Mouse (Mus musculus) myocyte (in vitro differentiated cells): ENCODE measurements at regions not wholly inside any gene's neighbourhood (a gene's known extent, or its start where the extent isn't known, plus 50 kb on each side); places are given as distances from the start of the nearest gene placed in this dataset.

Source experiments
- H3K27me3 ChIP-seq: one replicate; pipeline ENCODE4 v1.6.1; 2011; ENCODE audit not compliant: control insufficient read depth, insufficient read depth, insufficient read length
- H3K36me3 ChIP-seq: one replicate; pipeline ENCODE4 v1.6.1; 2011; ENCODE audit not compliant: control insufficient read depth, insufficient read depth
- H3K4me2 ChIP-seq: one replicate; pipeline ENCODE4 v1.6.1; 2011; ENCODE audit warnings: low read depth, control low read depth
- H3K4me3 ChIP-seq: one replicate; pipeline ENCODE4 v1.5.1; 2011; ENCODE audit warnings: mild to moderate bottlenecking, control low read depth, moderate library complexity
- H3K79me2 ChIP-seq: one replicate; pipeline ENCODE4 v1.6.1; 2011; ENCODE audit not compliant: control insufficient read depth, insufficient read depth
- H3ac ChIP-seq: one replicate; pipeline ENCODE4 v1.6.1; 2011; ENCODE audit not compliant: control insufficient read depth, insufficient read length
- CEBPB ChIP-seq: IDR thresholded peaks from 2 replicates; pipeline ENCODE4 v1.6.1; 2011; ENCODE audit warnings: mild to moderate bottlenecking, moderate library complexity; ENCODE audit not compliant: poor library complexity, insufficient read depth, severe bottlenecking
- E2F4 ChIP-seq: IDR thresholded peaks from one replicate; pipeline ENCODE4 v1.6.1; 2011; ENCODE audit warnings: mild to moderate bottlenecking, control low read depth, moderate library complexity; ENCODE audit not compliant: insufficient read depth
- MAX ChIP-seq: IDR thresholded peaks from one replicate; pipeline ENCODE4 v1.6.1; 2011; ENCODE audit warnings: low read depth, mild to moderate bottlenecking, control low read depth
- MYOD1 ChIP-seq, 3 experiments: IDR thresholded peaks; one replicate each; pipeline ENCODE4 v1.6.1; 2011; ENCODE audit warnings: control low read depth in 2 of 3, low read depth in 2 of 3, mild to moderate bottlenecking in 2 of 3, moderate library complexity in 1 of 3; ENCODE audit not compliant: insufficient read length in 2 of 3, control insufficient read depth in 1 of 3
- MYOG ChIP-seq, 3 experiments: IDR thresholded peaks; one replicate each; pipeline ENCODE4 v1.6.1; 2011; ENCODE audit warnings: control low read depth in 2 of 3, low read depth in 2 of 3, mild to moderate bottlenecking in 2 of 3; ENCODE audit not compliant: insufficient read length in 2 of 3, control insufficient read depth in 1 of 3, insufficient read depth in 1 of 3
- POLR2A ChIP-seq: IDR thresholded peaks from one replicate; pipeline ENCODE4 v1.6.1; 2011; ENCODE audit warnings: low read depth, mild to moderate bottlenecking, control low read depth, moderate library complexity; ENCODE audit not compliant: insufficient read length
- POLR2AphosphoS2 ChIP-seq: IDR thresholded peaks from one replicate; pipeline ENCODE4 v1.6.1; 2011; ENCODE audit warnings: low read depth, control low read depth; ENCODE audit not compliant: insufficient read length
- REST ChIP-seq: IDR thresholded peaks from one replicate; pipeline ENCODE4 v1.6.1; 2011; ENCODE audit warnings: mild to moderate bottlenecking, control low read depth, moderate library complexity; ENCODE audit not compliant: insufficient read depth, insufficient read length
- SRF ChIP-seq: IDR thresholded peaks from one replicate; pipeline ENCODE4 v1.6.1; 2011; ENCODE audit warnings: low read depth; ENCODE audit not compliant: control insufficient read depth, insufficient read length
- TCF12 ChIP-seq: IDR thresholded peaks from one replicate; pipeline ENCODE4 v1.6.1; 2011; ENCODE audit warnings: mild to moderate bottlenecking, control low read depth; ENCODE audit not compliant: poor library complexity, insufficient read depth, severe bottlenecking
- TCF3 ChIP-seq: IDR thresholded peaks from one replicate; pipeline ENCODE4 v1.6.1; 2011; ENCODE audit warnings: low read depth, control low read depth; ENCODE audit not compliant: insufficient read length
- USF1 ChIP-seq: IDR thresholded peaks from one replicate; pipeline ENCODE4 v1.6.1; 2011; ENCODE audit warnings: low read depth, mild to moderate bottlenecking, control low read depth, moderate library complexity

DNA sequence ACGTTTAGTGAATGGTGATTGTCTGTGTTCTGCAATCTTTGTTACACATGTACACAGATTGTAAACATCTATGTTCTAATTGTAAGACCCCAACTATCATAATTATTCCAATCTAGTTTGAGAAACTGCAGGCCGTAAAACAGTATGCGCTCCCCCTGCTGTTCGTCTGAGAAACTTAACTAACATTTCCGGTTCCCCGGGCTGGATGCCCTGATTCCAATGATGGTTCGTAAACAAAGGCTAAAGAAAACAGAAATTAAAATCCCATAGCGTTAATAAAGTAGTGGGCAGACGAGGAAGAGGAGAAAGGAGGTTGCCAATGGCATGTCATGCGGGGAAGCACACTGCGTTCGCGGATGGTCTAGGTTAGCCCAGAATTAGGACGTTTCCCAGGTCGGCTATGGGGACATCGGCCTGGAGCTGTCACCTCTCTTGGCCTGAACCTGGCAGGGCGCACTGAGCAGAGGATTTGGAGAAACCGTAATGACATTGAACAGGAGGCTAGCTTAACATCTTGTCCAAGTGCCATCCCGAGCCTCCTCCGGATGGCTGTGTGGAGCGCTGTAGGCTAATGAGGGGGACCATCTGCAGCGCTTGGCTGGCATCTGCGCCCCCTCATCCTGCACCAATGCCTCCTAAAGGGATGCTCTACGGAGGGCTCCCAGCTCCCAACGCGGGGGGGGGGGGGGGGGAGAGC, 55.7 kb upstream of the Hnrnpa3 start:
- no peak for TF ChIP-seq USF1
- TF ChIP-seq TCF3: no peak
- TF ChIP-seq TCF12: no peak
- TF ChIP-seq POLR2A: no peak
- TF ChIP-seq POLR2AphosphoS2: no peak

DNA sequence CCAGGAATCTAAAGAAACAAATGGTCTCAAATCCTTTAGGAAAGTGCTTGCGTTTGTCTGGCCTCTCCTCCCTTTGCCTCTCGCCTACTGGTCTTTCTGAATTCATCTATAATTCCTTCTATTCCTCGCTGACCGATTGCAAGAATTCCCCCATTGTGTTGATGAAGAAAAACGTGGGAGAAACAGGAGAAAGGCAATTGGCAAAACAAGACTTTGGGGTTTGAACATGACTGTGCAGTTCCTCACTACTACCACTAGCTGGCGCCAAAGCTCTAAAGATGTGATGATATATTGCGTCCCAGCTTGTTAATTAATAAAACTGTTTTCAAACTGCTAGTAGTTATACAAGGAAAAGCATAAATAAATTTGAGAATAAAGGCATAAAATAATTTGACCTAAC, 53.4 kb upstream of the Hnrnpa3 start:
- TF ChIP-seq MYOD1 (IDR thresholded peaks at IDR 0.05; ENCODE audit: control insufficient read depth in 1 of 3, insufficient read length in 2 of 3, low read depth in 2 of 3) (no peak), TCF12 (no peak), TCF3 (no peak), SRF (no peak), MAX (no peak), E2F4 (no peak), USF1 (no peak), POLR2A (no peak), MYOG (IDR thresholded peaks at IDR 0.05; ENCODE audit: control insufficient read depth in 1 of 3, insufficient read depth in 1 of 3, insufficient read length in 2 of 3, low read depth in 2 of 3) (no peak), REST (no peak), CEBPB (no peak), POLR2AphosphoS2 (no peak)
- Histone ChIP-seq H3K4me2 (peak overlapping the region; percentile 66), H3K79me2 (no peaks in the 10 kb centered on the region)

More for the DNA sequence above, 55.7 kb upstream of the Hnrnpa3 start:
- Histone ChIP-seq H3ac (no peak overlapping the region), H3K36me3 (no peaks in the 10 kb centered on the region), H3K27me3 (peaks cover 4% of the 10 kb centered on the region), H3K4me3 (no peak overlapping the region), H3K79me2 (no peaks in the 10 kb centered on the region), H3K4me2 (peak overlapping the region; percentile 27)

DNA sequence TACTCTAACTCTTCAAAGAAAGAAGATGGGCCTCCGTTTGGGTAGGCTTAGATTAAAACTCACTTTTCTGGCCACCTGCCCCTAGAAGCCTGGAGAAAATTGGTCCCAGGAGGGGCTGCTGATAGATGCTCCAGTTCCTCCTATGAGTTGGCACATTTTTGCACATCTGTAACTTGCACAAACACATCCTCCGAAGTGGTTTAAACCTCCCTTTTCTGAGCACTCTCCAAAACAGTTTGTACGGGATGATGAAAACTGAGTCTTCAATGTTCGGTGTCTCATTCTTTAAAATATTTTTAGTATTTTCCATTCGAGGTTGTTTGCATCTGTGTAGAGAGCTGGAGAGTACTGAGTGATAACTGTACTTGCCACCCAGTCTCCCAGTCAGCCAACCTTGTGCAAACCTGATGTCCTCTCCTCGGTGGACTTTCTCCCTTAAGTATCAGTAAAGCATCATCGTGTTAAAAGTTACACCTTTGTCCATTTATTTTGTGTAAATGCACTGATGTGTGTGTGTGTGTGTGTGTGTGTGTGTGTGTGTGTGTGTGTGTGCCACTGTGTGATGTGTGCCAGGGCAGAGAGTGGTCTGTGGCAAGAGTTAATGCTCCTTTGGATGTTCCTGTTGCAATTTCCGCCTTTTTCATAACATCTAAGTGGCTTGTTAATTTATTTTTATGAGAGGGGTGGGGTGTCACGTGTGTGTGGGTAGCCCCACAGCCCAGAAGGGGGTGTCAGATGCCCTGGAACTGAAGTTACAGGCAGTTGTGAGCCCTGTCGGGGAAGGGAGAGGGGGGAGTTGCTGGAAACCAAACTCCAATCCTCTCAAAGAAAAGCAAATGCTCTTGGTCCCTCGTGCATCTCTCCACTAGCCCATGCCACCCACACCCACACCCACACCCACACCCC, 51.8 kb upstream of the Hnrnpa3 start:
- Histone ChIP-seq H3K36me3 (no peaks in the 10 kb centered on the region), H3ac (no peak overlapping the region), H3K4me2 (peak overlapping the region; percentile 82), H3K4me3 (no peak overlapping the region), H3K27me3 (no peaks in the 10 kb centered on the region), H3K79me2 (no peaks in the 10 kb centered on the region)
- TF ChIP-seq E2F4: no peak
- no peak for TF ChIP-seq SRF
- peak; percentile 7 for TF ChIP-seq USF1

More for the DNA sequence above, 53.4 kb upstream of the Hnrnpa3 start:
- Histone ChIP-seq H3K4me3 (no peak overlapping the region), H3ac (no peak overlapping the region), H3K27me3 (no peaks in the 10 kb centered on the region), H3K36me3 (no peaks in the 10 kb centered on the region)

- Histone ChIP-seq H3K4me2 (peak overlapping the region; percentile 82), H3ac (no peak overlapping the region), H3K79me2 (no peaks in the 10 kb centered on the region), H3K4me3 (no peak overlapping the region), H3K36me3 (no peaks in the 10 kb centered on the region), H3K27me3 (no peaks in the 10 kb centered on the region)
- no peak for TF ChIP-seq SRF
- TF ChIP-seq TCF3: no peak
- TF ChIP-seq MYOG (IDR thresholded peaks at IDR 0.05; ENCODE audit: control insufficient read depth in 1 of 3, insufficient read depth in 1 of 3, insufficient read length in 2 of 3, low read depth in 2 of 3): no peak
- TF ChIP-seq REST: no peak
- TF ChIP-seq CEBPB: no peak
- no peak for TF ChIP-seq E2F4
- TF ChIP-seq MYOD1 (IDR thresholded peaks at IDR 0.05; ENCODE audit: control insufficient read depth in 1 of 3, insufficient read length in 2 of 3, low read depth in 2 of 3): no peak
- TF ChIP-seq TCF12: no peak
- TF ChIP-seq MAX: no peak
- TF ChIP-seq POLR2AphosphoS2: no peak
Observed at GRCm38 (mm10) chr2:75607958-75608357, 51.1 kb upstream of the Hnrnpa3 start.

GRCm38 (mm10) chr2:75608482-75608881, 50.6 kb upstream of the Hnrnpa3 start:
- H3K79me2 ChIP-seq: no peaks in the 10 kb centered on the region
- H3K4me2 ChIP-seq: peak overlapping the region; percentile 82

More at GRCm38 (mm10) chr2:75608482-75608881, 50.6 kb upstream of the Hnrnpa3 start:
- Histone ChIP-seq H3K36me3 (no peaks in the 10 kb centered on the region), H3K4me3 (peak overlapping the region; percentile 18), H3K27me3 (no peaks in the 10 kb centered on the region), H3ac (no peak overlapping the region)
- no peak for TF ChIP-seq SRF
- TF ChIP-seq TCF12: no peak
- no peak for TF ChIP-seq USF1
- no peak for TF ChIP-seq E2F4
- TF ChIP-seq MYOG (IDR thresholded peaks at IDR 0.05; ENCODE audit: control insufficient read depth in 1 of 3, insufficient read depth in 1 of 3, insufficient read length in 2 of 3, low read depth in 2 of 3): no peak
